Mouse (Mus musculus) hindbrain, embryonic 16.5 days (tissue): Measurements from ENCODE around the gene Gm7534. TPM values are rescaled to one million over a fixed set of nuclear protein-coding genes. Genes with fewer than 3 reads are reported as not detected.

ENCODE experiments used
- ATAC-seq: fragments of 200-750 bp; cut with Nextera tagmentation; 2 replicates; pipeline ENCODE4 v1.8.0; 2017; ENCODE audit warnings: moderate TSS enrichment, moderate library complexity
- H3K27ac ChIP-seq: fragments of 300-500 bp; sonication (generic); 2 replicates; pipeline ENCODE4 v1.5.1; 2014; ENCODE audit warnings: low read depth, mild to moderate bottlenecking, control low read depth, low read length, moderate library complexity
- H3K27me3 ChIP-seq: fragments of 300-500 bp; sonication (generic); replicated peaks from 2 replicates; pipeline ENCODE4 v1.6.1; 2014; ENCODE audit warnings: low read length; ENCODE audit not compliant: control insufficient read depth, insufficient read depth
- H3K36me3 ChIP-seq: fragments of 300-500 bp; sonication (generic); 2 replicates; pipeline ENCODE4 v1.6.1; 2014; ENCODE audit warnings: mild to moderate bottlenecking, low read length, moderate library complexity, mixed read lengths; ENCODE audit not compliant: control insufficient read depth, insufficient read depth
- H3K4me1 ChIP-seq: fragments of 300-500 bp; sonication (generic); 2 replicates; pipeline ENCODE4 v1.6.1; 2014; ENCODE audit warnings: low read depth, low read length; ENCODE audit not compliant: control insufficient read depth, insufficient read depth
- H3K4me2 ChIP-seq: fragments of 300-500 bp; sonication (generic); 2 replicates; pipeline ENCODE4 v1.6.1; 2014; ENCODE audit warnings: mild to moderate bottlenecking, low read length, control low read depth, moderate library complexity
- H3K4me3 ChIP-seq: fragments of 300-500 bp; sonication (generic); 2 replicates; pipeline ENCODE4 v1.5.1; 2014; ENCODE audit warnings: mild to moderate bottlenecking, low read length, control low read depth, moderate library complexity
- H3K9ac ChIP-seq: fragments of 300-500 bp; sonication (generic); 2 replicates; pipeline ENCODE4 v1.6.1; 2014; ENCODE audit warnings: low read depth, mild to moderate bottlenecking, control low read depth, low read length, moderate library complexity
- H3K9me3 ChIP-seq: fragments of 300-500 bp; sonication (generic); 2 replicates; pipeline ENCODE4 v1.6.1; 2014; ENCODE audit warnings: mild to moderate bottlenecking, low read length, moderate library complexity; ENCODE audit not compliant: control insufficient read depth
- WGBS: fragments of 180-500 bp; shearing (Covaris S2); extraction: QIAGEN DNeasy Blood & Tissue Kit; methylation state at CpG from one replicate; pipeline ENCODE4 v1.1.7; 2014; 5-methylcytosine and 5-hydroxymethylcytosine counted together
- polyA plus RNA-seq: library from polyadenylated mRNA; unstranded; fragments of >200 nt; fragmentation: Nextera tagmentation; extraction: Ambion mirVana; gene quantifications from 2 replicates; pipeline ENCODE4 v1.2.1, GENCODE M21; 2015

The Gm7534 gene
- polyA plus RNA-seq, 1 experiment from 2014 or later = not detected

GRCm38 (mm10) chr4:134245148-134245843 lies 42.5 kb upstream of the Gm7534 start, which contains the start of gene Zfp593:
Gene Zfp593, minus strand, starts transcription at chr4:134245592.
- Histone ChIP-seq H3K27ac (peak within 1 kb of the TSS; percentile 37; the same call in 1 of the 2 replicates), H3K9ac (peak within 1 kb of the TSS; percentile 81), H3K9me3 (no peaks in the 10 kb centered on the region), H3K36me3 (no peaks in the 10 kb centered on the region), H3K27me3 (peaks cover 9% of the 10 kb centered on the region; the same call in 1 of the 2 replicates), H3K4me3 (peak within 1 kb of the TSS; percentile 79), H3K4me2 (peak within 1 kb of the TSS; percentile 91), H3K4me1 (peaks cover 29% of the 10 kb centered on the region)
- WGBS = 2% methylated on average over 59 of the region's 60 CpGs
- peak; percentile 79 for ATAC-seq

DNA sequence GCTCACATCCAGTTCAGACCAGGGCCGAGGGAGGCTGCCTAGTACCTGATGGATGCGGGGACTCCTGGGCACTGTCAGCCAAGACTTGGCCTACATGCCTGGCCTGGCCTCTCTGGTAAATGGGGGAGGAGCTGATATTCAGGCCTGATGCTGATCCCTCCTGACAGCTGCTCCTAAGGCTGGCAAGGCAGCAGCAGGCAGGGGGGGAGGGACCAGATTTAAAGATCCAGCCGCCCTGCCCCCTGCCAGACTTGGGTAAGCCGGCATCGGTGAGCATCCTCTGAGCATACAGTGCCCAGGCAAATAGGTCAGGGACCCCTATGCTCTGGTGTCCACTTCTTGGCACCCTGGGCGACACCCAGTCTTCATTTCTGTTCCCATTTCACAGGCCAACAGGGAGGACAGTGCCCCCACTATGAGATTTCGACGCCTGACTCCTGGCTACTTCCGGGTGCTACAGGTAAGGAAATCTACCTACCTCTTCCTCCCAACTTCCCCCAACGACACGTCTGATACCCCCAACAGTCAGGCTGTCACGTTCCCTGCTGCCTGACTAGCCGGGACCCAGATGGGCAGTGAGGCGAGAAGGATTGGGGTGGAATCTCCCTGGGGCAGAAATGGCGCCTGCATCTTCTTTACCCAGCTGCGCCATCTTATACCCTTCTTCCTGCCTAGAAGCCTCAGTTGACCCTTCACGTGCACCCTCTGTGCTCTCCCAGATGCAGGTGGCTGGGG lies 40.9 kb upstream of the Gm7534 start, which contains the start of gene E130218I03Rik:
Gene E130218I03Rik, plus strand, starts transcription at position 147 of the 735 bp plus-strand sequence.
- Histone ChIP-seq H3K27me3 (peaks cover 13% of the 10 kb centered on the region), H3K4me3 (peak within 1 kb of the TSS; percentile 79), H3K4me2 (peak within 1 kb of the TSS; percentile 91), H3K27ac (no peak within 1 kb of the TSS), H3K9me3 (no peaks in the 10 kb centered on the region), H3K9ac (peak within 1 kb of the TSS; percentile 81; the same call in 1 of the 2 replicates), H3K4me1 (peaks cover 21% of the 10 kb centered on the region), H3K36me3 (no peaks in the 10 kb centered on the region)
- 89% methylated on average over 16 of the region's 17 CpGs for WGBS
- no peak for ATAC-seq

GRCm38 (mm10) chr4:134238686-134239085 lies 35.9 kb upstream of the Gm7534 start:
- H3K4me2 ChIP-seq = peak overlapping the region; percentile 48
- H3K36me3 ChIP-seq = no peaks in the 10 kb centered on the region
- ATAC-seq = no peak
- no peak overlapping the region for H3K4me3 ChIP-seq
- no peak overlapping the region; the same call in 1 of the 2 replicates for H3K9ac ChIP-seq
- H3K27me3 ChIP-seq = peaks cover 14% of the 10 kb centered on the region
- no peak overlapping the region for H3K27ac ChIP-seq
- 13% methylated on average over 10 of the region's 10 CpGs for WGBS
- no peaks in the 10 kb centered on the region for H3K9me3 ChIP-seq
- peaks cover 9% of the 10 kb centered on the region for H3K4me1 ChIP-seq

DNA sequence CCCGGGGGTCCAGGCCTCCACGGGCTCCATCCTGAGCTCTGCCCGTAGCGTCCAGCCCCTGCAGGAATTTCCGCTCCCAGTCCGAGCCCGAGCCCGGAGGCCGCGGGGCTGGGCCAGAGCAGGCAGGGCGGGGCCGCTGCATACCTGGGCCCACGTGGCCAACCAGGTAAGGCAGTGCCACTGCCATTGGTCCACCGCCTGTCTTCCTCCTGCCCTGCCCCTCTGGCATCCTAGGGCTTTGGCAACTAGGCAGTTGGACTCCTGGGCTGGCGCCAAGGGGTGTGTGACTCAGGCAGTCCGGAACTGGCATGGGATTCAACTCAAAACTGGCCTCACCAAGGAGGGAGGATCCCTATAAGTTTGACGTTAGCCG lies 35.5 kb upstream of the Gm7534 start, which contains the start of gene Cnksr1:
Gene Cnksr1, minus strand, starts transcription at position 121 of the 373 bp plus-strand sequence.
- ATAC-seq = no peak
- Histone ChIP-seq H3K27me3 (peaks cover 14% of the 10 kb centered on the region), H3K4me3 (peak within 1 kb of the TSS; percentile 8; the same call in 1 of the 2 replicates), H3K4me2 (peak within 1 kb of the TSS; percentile 48), H3K9me3 (no peaks in the 10 kb centered on the region), H3K27ac (no peak within 1 kb of the TSS), H3K9ac (peak within 1 kb of the TSS; percentile 27), H3K4me1 (peaks cover 9% of the 10 kb centered on the region), H3K36me3 (no peaks in the 10 kb centered on the region)
- 4% methylated on average over 18 of the region's 18 CpGs for WGBS

DNA sequence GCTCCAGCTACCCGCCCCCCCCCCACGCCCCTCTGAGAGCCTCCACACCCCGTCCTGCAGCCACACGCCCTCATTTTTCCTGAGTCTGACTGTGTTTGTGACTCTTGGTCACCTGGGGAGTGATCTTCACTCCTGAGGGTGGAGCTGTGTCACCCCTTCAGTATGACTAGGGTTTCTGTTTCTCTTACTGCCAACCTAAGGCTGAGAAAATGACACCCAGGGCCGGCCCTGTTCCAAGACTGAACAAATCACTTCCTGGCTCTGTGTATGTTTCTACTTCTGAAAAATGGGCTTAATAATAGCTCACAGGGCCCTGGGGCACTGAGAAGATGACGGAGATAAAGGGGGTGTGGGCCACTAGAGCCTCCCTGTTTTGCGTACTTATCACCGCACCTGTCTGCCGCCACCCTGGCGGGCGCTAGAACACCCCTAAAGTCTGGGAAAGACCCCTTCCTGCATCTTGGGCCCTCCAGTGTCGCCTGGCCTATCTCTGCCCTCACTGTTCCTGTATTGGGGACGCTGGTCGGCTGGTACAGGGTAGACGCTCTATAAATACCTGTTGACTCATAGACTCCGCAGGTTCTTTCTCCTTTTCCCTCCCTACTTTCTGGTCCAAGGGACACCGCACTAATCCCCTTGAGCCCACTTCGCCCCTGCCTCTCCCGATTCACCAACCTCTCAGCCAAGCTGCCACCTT lies 34.9 kb upstream of the Gm7534 start:
- H3K27me3 ChIP-seq = peaks cover 14% of the 10 kb centered on the region
- H3K4me1 ChIP-seq = peaks cover 9% of the 10 kb centered on the region
- 31% methylated on average over 19 of the region's 19 CpGs for WGBS
- no peak overlapping the region; the same call in 1 of the 2 replicates for H3K9ac ChIP-seq
- peak overlapping the region; percentile 48 for H3K4me2 ChIP-seq
- ATAC-seq = no peak
- H3K9me3 ChIP-seq = no peaks in the 10 kb centered on the region
- no peak overlapping the region for H3K27ac ChIP-seq
- H3K36me3 ChIP-seq = no peaks in the 10 kb centered on the region
- H3K4me3 ChIP-seq = no peak overlapping the region

DNA sequence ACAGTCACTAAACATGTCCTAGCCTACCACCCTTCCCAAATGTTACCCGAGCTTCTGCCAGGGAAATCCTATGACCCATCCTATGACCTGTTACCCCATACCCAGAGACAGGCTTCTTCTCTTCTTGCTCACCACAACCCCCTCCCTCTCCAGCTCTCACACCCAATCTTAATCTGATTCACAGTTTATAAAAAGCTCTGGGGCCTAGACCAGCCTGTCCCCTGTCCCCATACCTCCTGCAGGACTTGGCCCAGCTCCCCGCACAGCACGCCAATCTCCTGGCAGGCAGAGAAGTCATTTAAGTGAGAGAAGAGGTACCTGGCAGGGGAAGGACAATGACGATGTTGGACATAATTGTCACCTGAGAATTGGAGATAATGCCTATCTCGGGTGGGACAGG lies 32.1 kb upstream of the Gm7534 start:
- no peak for ATAC-seq
- Histone ChIP-seq H3K4me1 (peaks cover 9% of the 10 kb centered on the region), H3K4me3 (no peak overlapping the region), H3K4me2 (no peak overlapping the region), H3K27me3 (peaks cover 14% of the 10 kb centered on the region), H3K27ac (no peak overlapping the region), H3K36me3 (no peaks in the 10 kb centered on the region), H3K9ac (no peak overlapping the region), H3K9me3 (no peaks in the 10 kb centered on the region)
- 88% methylated on average over 5 of the region's 5 CpGs for WGBS

- Histone ChIP-seq H3K9me3 (no peaks in the 10 kb centered on the region), H3K27ac (no peak overlapping the region), H3K4me3 (no peak overlapping the region), H3K9ac (no peak overlapping the region), H3K4me2 (no peak overlapping the region), H3K27me3 (no peaks in the 10 kb centered on the region), H3K4me1 (no peaks in the 10 kb centered on the region), H3K36me3 (no peaks in the 10 kb centered on the region)
- ATAC-seq = no peak
- 41% methylated on average over 8 of the region's 8 CpGs for whole genome bisulfite sequencing
These were observed 27.6 kb upstream of the Gm7534 start for GRCm38 (mm10) chr4:134230431-134230830.

- no peak for ATAC-seq
- Histone ChIP-seq H3K4me1 (no peaks in the 10 kb centered on the region), H3K27me3 (no peaks in the 10 kb centered on the region), H3K4me3 (no peak within 1 kb of the TSS), H3K27ac (no peak within 1 kb of the TSS), H3K9ac (no peak within 1 kb of the TSS), H3K36me3 (no peaks in the 10 kb centered on the region), H3K4me2 (no peak within 1 kb of the TSS), H3K9me3 (no peaks in the 10 kb centered on the region)
- WGBS = 76% methylated on average over 8 of the region's 8 CpGs
These were observed 24.4 kb upstream of the Gm7534 start, which contains the start of gene Catsper4 for GRCm38 (mm10) chr4:134227194-134227593. Gene Catsper4, minus strand, starts transcription at chr4:134227383.
